Mouse (Mus musculus): Measurements from ENCODE around the gene Macrod2.

Gene Macrod2

DNA sequence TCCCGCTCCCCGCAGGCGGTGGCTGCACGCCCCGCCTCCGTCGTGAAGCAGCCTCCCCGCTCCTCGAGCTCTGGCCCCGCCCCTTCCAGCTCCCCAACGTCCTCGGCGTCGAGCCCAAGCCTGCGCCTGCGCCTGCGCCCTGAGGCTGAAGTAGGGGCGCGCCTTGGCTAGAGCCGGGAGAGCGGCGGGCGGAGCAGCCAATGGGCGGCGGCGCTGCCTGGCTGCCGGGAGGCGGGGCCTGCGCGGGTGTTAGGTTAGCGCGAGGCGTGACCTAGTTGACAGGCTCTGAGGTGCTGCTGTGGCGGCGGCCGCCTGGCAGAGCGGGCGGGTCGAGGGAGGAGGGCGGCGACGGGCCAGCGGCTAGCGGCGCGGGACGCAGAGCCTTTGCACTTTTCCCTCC lies at the start of gene Macrod2:
Gene Macrod2 (plus strand): TSS at position 131 of the 400 bp plus-strand sequence.
- DNase-seq (ENCODE audit: low spot score), result peak; percentile 97

DNA sequence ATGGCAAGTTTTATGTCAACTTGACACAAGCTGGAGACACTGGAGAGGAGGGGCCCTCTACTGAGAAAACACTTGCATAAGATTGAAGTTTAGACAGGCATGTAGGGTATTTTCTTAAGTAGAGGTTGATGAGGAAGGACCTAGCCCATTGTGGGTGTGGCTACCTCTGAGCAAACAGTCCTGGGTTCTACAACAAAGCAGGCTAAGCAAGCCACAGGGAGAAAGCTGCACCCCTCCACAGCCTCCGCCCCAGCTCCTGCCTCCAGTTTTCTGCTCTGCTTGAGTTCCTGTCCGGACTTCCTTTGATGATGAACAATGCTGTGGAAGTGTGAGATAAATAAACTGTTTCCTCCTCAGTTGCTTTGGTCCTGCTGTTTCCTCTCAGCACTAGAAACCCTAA lies 35.2 kb upstream of the Macrod2 start:
- DNase-seq (ENCODE audit: low spot score), result no peak

DNA sequence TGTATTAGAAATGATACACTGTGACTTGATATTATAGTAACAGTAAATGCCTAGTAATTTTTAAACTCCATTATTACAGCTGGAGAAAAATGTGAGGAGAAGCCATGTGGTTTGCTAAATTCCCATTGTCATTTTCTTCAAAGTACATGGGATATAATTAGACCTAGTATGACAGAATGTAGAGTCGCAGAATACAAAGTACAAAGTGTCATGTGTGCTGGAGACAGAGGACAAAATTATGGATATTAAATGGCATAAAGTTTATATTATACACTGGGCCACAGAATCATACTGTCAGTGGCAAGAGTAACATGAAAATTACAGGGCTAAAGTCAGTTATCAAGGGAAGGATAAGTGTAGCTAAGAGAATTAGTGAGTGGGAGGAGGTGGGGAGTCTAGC lies 30.3 kb upstream of the Macrod2 start:
- DNase-seq (ENCODE audit: low spot score), result no peak

DNA sequence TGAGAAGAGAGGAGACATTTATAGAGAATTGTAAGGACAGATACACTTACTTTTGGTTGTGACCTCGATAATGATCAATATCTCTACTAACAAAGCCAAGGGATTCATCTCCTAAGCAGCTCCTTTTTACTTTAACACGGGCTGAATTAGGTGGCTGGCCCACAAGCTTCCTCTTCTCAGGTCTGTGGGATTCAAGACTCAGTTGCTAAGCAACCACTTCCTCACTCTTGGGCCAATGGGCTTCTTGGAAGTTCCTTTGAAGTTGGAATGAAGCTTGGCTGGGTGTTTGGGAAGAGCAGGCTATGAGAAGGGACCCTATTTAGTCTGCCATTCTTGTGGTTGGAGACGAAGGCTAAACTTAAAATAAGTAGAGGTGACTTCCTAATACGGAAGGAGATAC lies 5.6 kb upstream of the Macrod2 start, which contains the start of gene Sel1l2:
Gene Sel1l2 (minus strand): TSS at position 182 of the 400 bp plus-strand sequence.
- no peak for DNase-seq (ENCODE audit: low spot score)

DNA sequence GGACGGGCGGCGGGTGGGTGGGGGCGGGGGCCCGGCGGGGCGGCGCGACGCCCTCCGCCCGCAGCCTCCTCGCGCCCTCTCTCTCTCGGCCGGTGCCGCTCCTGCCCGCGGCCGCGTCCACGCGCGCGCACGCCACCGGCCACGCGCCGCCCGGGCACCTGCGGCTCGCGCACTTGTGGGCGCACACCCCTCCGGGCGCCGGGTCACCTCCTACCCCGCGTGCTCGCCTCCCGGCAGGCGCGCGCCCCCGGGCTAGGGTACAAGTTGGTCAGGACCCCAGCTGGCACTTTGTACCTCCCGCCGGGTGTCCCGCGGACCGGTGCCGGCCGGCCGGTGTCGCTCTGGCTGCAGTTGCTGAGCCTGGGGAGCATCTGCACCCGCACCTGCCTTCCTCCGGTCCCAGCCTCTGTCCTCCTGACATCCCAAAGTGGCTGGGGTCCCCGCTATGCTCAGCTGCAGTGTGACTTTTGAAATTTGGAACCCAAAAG lies 679 bp downstream of the Macrod2 start:
- no peak for DNase-seq (ENCODE audit: low spot score)

DNA sequence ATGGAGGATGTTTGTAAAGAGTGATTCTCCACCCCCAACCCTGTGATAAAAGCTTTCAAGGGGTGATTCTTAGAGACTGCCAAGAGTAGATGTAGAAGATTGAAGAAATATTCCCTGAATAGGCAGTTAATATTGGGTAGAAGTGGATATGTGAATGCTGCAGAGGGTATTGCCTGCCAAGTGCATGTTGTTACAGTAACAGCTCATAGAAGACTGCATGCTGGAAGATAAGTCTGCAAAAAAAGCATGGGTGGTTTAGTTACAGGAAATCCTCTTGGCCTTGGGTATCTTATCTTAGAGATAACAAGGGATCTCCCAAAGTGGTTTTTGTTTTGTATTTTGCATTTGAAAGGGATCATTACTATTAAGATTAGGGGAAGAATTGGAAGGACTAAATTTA lies 30.7 kb downstream of the Macrod2 start:
- no peak for DNase-seq (ENCODE audit: low spot score)

DNA sequence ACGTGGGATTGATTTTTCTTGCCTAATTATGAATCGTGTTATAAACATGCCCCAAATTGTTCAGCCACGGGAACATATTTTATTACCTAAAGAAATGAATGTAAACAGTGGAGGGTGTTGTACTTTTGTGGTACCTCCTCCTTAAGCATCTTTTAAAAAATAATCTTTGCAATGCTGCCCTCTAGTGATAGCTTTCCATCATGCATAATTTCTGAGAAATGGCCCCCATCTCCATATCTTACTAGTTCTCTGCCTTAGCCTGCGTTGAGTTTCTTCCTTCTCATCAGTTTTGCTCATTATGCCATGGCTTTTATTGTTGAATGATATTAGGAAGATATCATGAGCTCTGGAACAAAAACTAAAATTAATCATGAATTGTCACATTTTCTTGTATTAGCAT lies 32.2 kb downstream of the Macrod2 start:
- peak; percentile 38 for DNase-seq (ENCODE audit: low spot score)

DNA sequence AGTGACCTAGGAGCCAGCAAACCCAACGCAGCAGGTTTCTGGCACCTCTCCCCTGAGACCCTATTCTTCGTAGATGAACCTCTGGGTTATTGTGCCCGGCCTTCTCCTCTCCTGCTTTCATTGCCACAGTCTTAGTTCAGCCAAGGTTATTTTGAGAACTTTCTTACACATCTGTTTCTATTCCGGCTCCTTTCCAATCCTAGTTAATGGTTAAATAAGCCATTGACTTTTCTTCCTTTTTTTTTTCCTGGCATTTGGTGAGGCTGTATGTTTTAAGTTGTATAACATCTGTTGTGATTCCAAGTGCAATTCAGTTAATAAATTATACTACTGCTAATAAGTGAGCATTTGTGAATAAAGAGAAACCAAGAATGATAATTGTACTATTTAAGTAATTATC lies 44.0 kb downstream of the Macrod2 start:
- DNase-seq (ENCODE audit: low spot score), result no peak

DNA sequence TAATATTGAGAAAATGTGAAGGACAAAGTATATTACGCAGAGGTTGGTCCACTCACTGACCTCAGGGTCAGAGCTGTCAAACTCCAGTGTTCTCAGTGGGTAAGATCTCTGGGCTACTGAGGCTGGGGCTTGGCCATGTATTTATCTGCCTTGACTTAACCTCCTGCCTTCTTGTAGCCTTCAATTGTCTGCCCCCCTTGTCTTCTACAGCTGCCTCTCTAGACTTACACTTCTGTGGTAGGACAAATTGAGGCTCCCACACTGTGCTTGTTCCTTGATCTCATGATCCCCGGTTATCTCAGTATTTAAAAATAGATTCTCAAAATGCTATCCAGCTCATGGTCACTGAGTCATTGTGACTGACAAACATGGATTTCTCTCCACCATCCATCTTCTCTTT lies 53.5 kb downstream of the Macrod2 start:
- no peak for DNase-seq (ENCODE audit: low spot score)

DNA sequence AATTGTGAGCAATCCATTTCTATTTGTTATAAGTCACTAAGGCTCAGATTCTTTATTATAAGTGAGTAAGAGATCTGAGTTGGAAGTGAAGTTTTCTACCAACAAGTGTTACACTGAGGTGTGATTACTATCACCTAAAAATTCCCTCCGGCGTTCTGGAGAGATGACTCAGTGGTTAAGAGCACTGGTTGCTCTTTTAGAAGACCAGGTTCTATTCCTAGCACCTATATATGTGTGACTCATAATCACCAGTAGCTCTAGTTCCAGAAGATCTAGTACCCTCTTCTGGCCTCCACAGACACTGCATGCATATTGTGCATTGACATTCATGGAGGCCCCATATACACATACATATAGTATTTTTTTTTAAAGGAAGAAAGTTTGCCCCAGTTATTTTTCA lies 80.7 kb downstream of the Macrod2 start:
- DNase-seq (ENCODE audit: low spot score), result no peak

DNA sequence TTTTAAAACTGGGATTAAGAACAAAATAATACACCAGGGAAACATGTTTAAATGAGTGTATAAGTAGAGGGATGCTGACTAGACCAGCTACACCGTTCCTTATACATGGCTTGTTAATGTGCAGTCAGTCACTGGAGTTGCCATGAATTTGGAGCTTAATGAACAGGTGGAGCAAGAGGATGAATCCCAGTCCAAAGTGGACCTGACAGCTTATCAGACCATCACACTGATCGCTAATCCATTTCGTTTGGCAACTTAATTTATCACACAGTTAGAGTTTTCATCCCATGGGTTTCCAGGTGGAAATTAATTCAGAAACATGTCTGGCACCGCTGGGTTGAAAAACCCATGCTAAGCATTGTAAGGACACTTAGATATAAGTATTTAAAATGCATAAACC lies 81.8 kb downstream of the Macrod2 start:
- no peak for DNase-seq (ENCODE audit: low spot score)

DNA sequence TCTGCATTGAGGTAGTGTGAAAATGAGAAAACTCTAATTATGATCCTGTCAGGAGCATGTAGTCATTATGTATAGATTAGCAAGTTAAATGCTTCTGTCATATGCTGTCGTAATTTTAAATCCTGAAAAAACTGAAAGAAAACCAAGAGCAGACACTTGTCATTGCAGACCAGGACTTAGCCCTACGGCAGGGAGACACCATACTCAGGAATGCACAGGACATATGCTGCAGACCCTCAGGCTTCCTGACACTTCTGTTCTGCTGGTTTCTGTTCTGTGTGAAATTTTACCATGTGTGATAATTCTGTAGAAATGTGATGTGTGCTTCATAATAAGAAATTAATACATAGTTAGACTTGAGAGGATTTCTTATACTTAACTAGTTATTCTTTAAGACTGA lies 87.5 kb downstream of the Macrod2 start:
- no peak for DNase-seq (ENCODE audit: low spot score)

DNA sequence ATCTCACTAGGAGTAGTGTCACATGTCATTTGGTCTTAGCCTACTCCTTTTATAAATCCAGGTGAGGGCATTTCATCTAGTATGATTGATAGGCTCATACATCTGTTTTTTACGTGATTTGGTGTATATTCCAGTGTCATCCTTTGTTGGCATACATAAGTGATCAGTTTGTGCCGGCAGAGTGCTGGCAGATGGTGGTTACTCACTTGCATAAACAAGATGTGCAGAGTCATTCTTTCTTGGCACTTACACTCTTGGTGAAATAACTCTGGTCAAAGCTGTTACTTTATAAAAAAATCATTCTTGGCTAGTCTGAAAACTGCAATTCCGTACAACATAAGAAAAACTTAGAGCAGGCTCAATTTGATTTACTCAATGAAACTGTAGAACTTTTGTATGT lies 102.6 kb downstream of the Macrod2 start:
- DNase-seq (ENCODE audit: low spot score), result no peak

DNA sequence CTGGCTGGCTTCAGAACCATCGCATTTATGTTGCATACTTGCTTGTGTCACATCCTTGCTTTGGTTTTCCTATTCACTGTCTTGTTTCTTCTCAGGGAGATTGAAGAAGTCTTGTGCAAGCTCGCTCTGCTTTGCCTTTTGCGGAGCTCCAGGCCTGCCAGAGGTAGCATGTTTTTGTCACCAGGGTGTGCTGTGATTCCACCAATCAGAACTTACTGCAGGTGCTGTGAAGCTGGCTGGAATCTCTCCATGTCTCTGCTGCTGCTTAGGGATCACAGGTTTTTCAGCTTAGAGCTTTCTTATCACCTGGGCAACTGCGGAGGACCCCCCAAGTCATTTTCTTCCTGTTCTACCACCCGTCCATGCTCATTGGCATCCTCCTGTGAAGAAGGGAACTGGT lies 105.8 kb downstream of the Macrod2 start:
- peak; percentile 24 for DNase-seq (ENCODE audit: low spot score)

DNA sequence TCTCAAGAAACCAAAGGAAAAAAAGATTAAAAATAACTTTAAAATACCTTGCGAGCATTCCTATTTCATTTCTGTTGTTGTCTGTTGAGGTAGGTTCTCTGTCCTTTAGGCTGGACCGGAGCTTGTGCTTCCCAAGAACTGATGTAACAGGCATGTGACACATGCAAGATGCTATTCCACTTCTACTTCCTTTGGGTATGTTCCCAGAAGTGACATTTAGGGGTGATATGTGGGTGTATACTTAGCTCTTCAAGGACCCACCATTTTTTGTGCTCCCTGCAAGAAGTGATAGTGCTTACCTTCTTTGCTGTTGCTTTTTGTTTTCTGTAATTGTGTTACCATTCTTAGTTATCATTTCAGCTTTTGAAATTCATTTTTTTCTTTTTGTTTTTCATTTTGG lies 126.4 kb downstream of the Macrod2 start:
- DNase-seq (ENCODE audit: low spot score), result no peak

DNA sequence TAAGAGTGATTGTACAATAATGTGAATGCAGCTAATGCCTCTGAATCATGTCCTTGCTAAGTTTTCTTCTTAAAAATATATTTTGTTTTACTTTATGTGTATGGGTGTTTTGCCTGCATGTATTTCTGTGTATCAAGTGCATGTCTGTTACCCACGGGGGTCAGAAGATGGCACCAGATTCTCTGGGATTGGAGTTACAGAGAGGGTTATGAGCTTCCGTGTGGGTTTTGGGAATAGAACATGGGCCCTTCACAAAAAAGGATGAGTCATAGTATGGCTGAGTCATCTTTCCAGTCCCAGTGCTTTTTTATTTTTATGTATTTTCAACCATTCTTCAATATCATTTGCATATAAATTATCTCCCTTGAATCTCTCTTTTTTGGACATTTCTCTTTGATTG lies 135.1 kb downstream of the Macrod2 start:
- DNase-seq (ENCODE audit: low spot score), result no peak

DNA sequence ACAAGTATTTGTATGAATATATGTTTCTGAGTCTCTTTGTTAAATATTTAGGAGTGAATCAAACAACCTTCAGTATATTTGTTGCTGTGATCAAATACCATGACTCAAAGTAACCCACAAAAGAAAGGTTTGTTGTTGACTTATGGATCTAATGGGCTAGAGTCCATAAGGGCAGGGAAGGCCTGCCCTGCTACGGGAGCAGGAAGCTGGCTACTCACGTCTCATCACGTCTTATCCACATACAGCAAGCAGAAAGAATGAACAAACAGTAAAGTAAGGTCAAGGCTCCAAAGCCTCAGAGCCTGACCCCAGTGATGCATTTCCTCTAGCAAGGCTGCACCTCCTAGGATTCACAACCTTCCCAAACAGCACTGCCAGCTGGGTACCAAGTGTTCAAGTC lies 136.9 kb downstream of the Macrod2 start:
- DNase-seq (ENCODE audit: low spot score), result no peak

DNA sequence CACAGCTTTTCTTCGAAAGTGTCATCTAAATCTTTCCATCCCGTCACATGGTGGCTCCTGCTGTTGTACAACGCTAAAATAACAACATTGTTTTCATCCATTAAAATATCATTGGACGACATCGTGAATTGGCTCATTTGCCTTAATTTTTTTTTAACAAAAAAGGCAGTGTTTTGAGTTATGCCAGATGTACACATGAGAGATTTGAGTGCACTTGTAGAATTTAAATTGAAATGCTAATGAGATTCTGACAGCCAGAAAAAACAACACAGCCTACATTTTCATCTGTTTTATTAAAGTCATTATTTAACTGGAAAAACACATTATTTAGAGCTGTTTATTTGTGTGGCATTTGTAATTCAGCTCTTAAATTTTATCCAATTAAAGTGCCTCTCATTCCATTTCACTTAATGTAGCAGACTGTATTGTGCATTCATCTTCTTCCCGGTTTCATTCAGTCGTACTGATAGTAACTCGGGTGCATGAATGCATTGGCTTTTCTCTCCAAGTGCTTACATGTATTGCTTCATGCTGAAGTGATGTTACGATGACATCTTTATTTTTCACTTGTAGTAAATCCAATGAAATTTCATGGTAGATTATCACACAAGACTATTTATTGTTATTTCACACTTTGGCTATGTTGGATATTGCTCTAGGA lies 137.9 kb downstream of the Macrod2 start:
- DNase-seq (ENCODE audit: low spot score), result no peak

DNA sequence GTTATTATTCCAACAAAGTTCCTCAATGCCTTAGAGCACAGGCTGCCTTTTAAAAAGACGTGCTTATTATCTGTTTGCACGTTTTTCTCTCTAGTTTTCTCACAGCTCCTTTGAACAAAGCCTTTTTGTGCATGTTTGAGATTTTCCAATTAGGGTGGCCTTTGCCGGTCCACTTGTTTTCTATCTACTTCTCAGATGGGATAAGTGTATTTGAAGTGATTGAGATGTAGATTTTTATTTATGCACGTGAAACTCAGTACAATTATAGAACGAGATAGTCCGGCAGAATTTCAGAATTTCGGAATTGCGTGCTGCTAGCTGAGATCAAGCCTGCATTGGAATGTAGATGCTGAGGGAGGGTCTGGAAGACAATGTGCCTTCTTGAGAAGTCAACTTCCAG lies 138.5 kb downstream of the Macrod2 start:
- DNase-seq (ENCODE audit: low spot score), result no peak

DNA sequence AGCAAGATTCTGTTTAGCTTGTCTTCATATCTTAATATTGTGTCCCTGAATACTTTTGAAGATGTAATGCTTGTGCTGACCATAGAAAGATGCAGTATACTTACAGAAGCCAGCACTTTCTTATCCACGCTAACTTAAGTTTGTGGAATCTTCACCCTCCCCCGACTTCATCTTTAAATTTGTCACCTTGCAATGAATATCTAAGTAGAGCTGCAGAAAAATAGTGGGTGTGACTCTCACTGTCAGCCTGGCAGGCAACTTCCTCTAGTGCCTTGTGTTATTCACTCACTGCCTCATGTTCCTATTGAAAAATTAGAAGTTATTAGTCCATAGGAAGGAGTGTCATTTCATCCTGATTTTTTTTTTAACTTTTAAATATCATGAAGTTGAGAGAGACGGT lies 139.5 kb downstream of the Macrod2 start:
- no peak for DNase-seq (ENCODE audit: low spot score)

DNA sequence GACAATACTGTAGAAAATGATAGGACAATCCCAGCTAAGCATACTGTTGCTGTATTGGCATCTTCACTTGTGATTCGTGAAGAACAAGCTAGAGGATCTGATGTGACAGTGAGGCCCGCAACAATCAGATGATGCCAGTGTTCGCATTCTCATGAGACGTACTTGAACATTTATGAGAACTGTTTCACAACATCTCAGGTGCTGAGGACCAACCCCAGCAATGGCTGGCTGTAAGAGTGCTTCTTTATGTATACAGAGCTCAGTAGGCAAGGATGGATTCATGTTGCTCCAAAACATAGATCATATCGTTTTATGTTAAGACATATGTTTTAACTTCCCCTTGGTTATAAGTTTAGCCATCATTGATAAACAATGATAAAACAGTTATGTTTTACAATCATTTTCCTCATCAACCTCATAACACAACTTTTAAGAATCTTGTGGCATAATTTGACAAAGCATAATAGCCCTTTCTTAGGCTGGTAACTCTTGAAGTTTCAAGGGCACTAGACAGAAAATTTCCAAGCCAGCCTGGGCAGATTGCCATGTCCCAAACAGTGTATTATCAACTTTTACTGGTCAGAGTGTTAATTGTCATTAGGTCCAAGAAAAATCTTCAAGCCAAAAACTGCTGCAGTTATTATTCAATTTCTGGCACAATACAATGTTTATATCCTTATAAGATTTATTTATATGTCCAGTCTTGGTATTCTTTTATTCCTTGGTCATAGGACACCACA lies 140.9 kb downstream of the Macrod2 start:
- DNase-seq (ENCODE audit: low spot score), result no peak

DNA sequence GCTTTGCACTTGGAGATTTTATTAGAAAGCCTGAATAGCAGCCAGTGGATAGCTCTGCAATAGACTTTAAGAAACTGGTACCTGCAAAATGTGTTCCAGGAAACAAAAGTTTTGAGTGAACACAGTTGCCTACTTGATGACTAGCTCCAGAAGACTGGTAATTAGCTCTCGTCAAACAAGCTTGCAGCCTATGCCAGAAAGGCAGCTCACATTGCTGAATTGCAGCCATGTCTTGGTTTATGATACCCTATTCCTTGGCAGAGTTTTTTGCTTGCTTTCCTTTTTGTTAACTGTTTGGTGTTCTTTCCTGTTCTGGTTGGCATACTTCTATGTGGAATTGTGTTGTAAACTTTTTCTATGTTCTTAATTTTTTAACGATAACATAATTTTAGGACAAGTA lies 154.2 kb downstream of the Macrod2 start:
- DNase-seq (ENCODE audit: low spot score), result no peak

DNA sequence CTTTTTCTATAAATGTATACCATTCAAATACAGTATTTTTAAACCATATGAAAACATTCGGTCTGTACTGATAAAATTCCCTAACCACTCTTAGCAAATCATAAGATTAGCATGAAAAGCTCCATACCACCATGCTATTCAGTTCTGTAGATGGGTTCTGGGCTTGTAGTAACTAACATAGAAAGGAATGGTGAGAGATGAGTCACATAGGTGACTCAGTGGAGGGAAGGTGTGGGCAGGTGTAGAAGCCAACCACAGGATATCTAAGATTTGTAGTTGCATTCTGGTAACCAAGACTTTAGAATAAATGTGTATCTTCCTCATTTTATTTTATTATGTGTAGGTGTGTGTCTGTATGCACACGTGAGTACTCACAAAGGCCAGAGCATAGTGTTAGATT lies 166.3 kb downstream of the Macrod2 start:
- DNase-seq (ENCODE audit: low spot score), result no peak

DNA sequence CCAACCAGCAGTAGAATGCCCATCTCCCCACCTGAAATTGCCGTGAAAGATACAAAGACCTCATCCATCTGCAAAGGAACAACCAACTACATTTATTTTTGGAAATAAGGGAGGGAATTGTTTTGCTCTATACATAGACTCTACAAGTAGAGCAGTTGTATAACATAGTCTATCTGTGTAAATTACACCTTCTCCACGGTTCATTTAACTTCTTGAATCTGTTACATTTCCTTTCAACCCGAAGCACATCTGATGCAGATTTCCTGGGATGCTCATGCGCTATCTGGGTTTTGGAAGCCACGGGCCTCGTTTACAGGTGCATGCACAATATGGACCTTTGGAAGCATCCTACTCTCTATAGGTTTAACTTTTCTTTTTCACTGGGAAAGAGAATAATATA lies 175.8 kb downstream of the Macrod2 start:
- DNase-seq (ENCODE audit: low spot score), result no peak

Measured in lung, postnatal 25 days (tissue).